Mouse (Mus musculus): ENCODE results near the gene Ddias. TPM values are rescaled to one million over a fixed set of nuclear protein-coding genes. Genes with fewer than 3 reads are reported as not detected.
A peak's percentile ranks its signal among the peaks of the same experiment; 100 is the strongest.
"Not testable (repeated sequence)": the region's sequence is repeated elsewhere in the genome, so short reads cannot be mapped to it uniquely, and the experiment has no call there.

Ddias gene
- under 1 TPM; 0.16 to 0.41 (median 0.33) TPM for total RNA-seq (2022)

- DNase-seq (ENCODE audit: low spot score) = peak; percentile 95
Measured at GRCm38 (mm10) chr7:92874116-92874675, at the start of gene Ddias, which contains the start of gene Prcp. Gene Ddias, minus strand, starts transcription at chr7:92874247. Gene Prcp, plus strand, starts transcription at chr7:92874470.

GRCm38 (mm10) chr7:92920857-92921172 lies 46.8 kb upstream of the Ddias start:
- no peak for DNase-seq (ENCODE audit: low spot score)

GRCm38 (mm10) chr7:92920172-92920856 lies 46.3 kb upstream of the Ddias start:
- no peak for DNase-seq (ENCODE audit: low spot score)

- not testable (repeated sequence) for DNase-seq (ENCODE audit: low spot score)
Measured at GRCm38 (mm10) chr7:92904285-92904684, 30.2 kb upstream of the Ddias start.

GRCm38 (mm10) chr7:92903360-92904038 lies 29.5 kb upstream of the Ddias start:
- DNase-seq (ENCODE audit: low spot score) = peak; percentile 64

GRCm38 (mm10) chr7:92897021-92897420 lies 23.0 kb upstream of the Ddias start:
- no peak for DNase-seq (ENCODE audit: low spot score)

- no peak for DNase-seq (ENCODE audit: low spot score)
Measured at GRCm38 (mm10) chr7:92896036-92896435, 22.0 kb upstream of the Ddias start.

GRCm38 (mm10) chr7:92893478-92893877 lies 19.4 kb upstream of the Ddias start:
- DNase-seq (ENCODE audit: low spot score) = no peak

GRCm38 (mm10) chr7:92890618-92891230 lies 16.7 kb upstream of the Ddias start:
- peak; percentile 57 for DNase-seq (ENCODE audit: low spot score)

GRCm38 (mm10) chr7:92890211-92890610 lies 16.2 kb upstream of the Ddias start:
- no peak for DNase-seq (ENCODE audit: low spot score)

GRCm38 (mm10) chr7:92887230-92887629 lies 13.2 kb upstream of the Ddias start:
- no peak for DNase-seq (ENCODE audit: low spot score)

- no peak for DNase-seq (ENCODE audit: low spot score)
Measured at GRCm38 (mm10) chr7:92886801-92887200, 12.8 kb upstream of the Ddias start.

GRCm38 (mm10) chr7:92884998-92885660 lies 11.1 kb upstream of the Ddias start:
- DNase-seq (ENCODE audit: low spot score) = no peak

GRCm38 (mm10) chr7:92883850-92884716 lies 10.0 kb upstream of the Ddias start:
- no peak for DNase-seq (ENCODE audit: low spot score)

- DNase-seq (ENCODE audit: low spot score) = peak; percentile 32
Measured at GRCm38 (mm10) chr7:92878575-92879285, 4.7 kb upstream of the Ddias start.

- DNase-seq (ENCODE audit: low spot score) = no peak
Measured at GRCm38 (mm10) chr7:92876538-92876937, 2.5 kb upstream of the Ddias start.

- peak; percentile 56 for DNase-seq (ENCODE audit: low spot score)
Measured at GRCm38 (mm10) chr7:92876066-92876465, 2.0 kb upstream of the Ddias start.

GRCm38 (mm10) chr7:92874761-92875408 lies 838 bp upstream of the Ddias start:
- DNase-seq (ENCODE audit: low spot score) = peak; percentile 92

- no peak for DNase-seq (ENCODE audit: low spot score)
Measured at GRCm38 (mm10) chr7:92871596-92871995, 2.5 kb downstream of the Ddias start.

- no peak for DNase-seq (ENCODE audit: low spot score)
Measured at GRCm38 (mm10) chr7:92870161-92870560, 3.9 kb downstream of the Ddias start.

Measured in heart, adult 8-10 months (tissue).